Mouse (Mus musculus) adipocyte (in vitro differentiated cells): ENCODE measurements at regions not wholly inside any gene's neighbourhood (a gene's known extent, or its start where the extent isn't known, plus 50 kb on each side); places are given as distances from the start of the nearest gene placed in this dataset.
A peak's percentile ranks its signal among the peaks of the same experiment; 100 is the strongest.

Source experiments
- DNase-seq: peaks from one replicate; pipeline ENCODE4 v3.0.0-alpha.2; 2016; ENCODE audit warnings: low spot score

- DNase-seq: peak; percentile 8
These were observed 101.3 kb upstream of the A26c2 start for GRCm38 (mm10) chr7:62924585-62925331.

GRCm38 (mm10) chr7:62922246-62922645 lies 98.8 kb upstream of the A26c2 start:
- DNase-seq: no peak

GRCm38 (mm10) chr7:62894337-62894736 lies 70.9 kb upstream of the A26c2 start:
- no peak for DNase-seq

- DNase-seq: peak; percentile 26
These were observed 53.6 kb upstream of the A26c2 start for GRCm38 (mm10) chr7:62877033-62877432.
